Mouse (Mus musculus) cerebellum, adult 2 months (tissue): ENCODE data around the gene Rpl4.

Experiments used
- CTCF ChIP-seq: fragments of 200-500 bp; IDR thresholded peaks from 2 replicates; pipeline ENCODE4 v1.5.1; 2011; ENCODE audit warnings: low read depth, mild to moderate bottlenecking, control low read depth, low read length, moderate library complexity, borderline replicate concordance; ENCODE audit not compliant: insufficient read depth
- POLR2A ChIP-seq: fragments of 200-500 bp; IDR thresholded peaks from 2 replicates; pipeline ENCODE4 v1.6.1; 2011; ENCODE audit warnings: low read length, control low read depth, borderline replicate concordance; ENCODE audit not compliant: insufficient read depth

GRCm38 (mm10) chr9:64172145-64172815 is 895 bp upstream of the Rpl4 start:
- no peak for TF ChIP-seq CTCF
- no peak for TF ChIP-seq POLR2A
